Mouse (Mus musculus) liver, adult (tissue): ENCODE results near the gene Agpat2.

ENCODE experiments used
- GATA4 ChIP-seq: IDR thresholded peaks from 2 replicates; pipeline ENCODE4 v1.6.1; 2014; ENCODE audit warnings: mild to moderate bottlenecking, low read length; ENCODE audit not compliant: insufficient replicate concordance

Gene Agpat2

DNA sequence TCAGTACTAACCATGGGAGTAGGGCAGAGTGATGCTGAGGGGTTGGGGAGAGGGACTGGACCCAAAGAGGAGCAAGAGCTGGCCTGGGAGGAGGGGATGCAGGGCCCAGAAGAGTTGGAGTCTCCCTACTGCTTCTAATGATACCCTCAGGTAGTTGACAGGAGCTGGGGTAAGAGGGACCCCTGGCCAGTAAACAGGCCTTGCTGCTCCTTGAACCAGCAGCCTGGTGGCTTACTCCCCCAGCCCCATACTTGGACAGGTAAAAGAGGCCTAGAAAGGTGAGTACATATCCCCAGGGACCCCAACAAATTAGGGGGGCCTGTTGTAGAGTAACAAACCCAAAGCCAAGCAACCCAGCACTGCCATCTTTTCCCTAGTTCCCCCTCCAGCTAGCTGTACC is 4.6 kb upstream of the Agpat2 start:
- no peak for TF ChIP-seq GATA4

- no peak for TF ChIP-seq GATA4
Observed at GRCm38 (mm10) chr2:26607056-26607910, 3.1 kb upstream of the Agpat2 start.

DNA sequence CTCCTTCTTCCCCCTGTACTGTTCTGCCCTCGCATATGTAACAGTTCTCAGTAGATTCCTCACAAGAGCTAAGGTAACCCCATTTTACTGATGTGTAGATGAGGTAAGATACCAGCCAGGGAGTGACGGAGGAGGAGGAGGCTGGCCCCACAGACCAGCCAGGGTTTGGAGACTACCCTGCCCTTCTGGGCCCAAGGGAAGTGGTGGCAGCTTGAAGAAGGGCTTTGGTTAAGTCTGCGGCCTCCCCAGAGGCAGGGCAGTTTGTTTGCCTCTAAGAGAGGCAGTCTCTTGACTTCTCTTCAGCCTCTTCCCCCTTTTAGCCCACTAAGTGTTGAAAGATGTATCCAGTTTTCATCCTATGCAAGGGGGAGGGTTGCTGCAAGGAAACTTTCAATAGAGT is 2.4 kb upstream of the Agpat2 start:
- no peak for TF ChIP-seq GATA4

DNA sequence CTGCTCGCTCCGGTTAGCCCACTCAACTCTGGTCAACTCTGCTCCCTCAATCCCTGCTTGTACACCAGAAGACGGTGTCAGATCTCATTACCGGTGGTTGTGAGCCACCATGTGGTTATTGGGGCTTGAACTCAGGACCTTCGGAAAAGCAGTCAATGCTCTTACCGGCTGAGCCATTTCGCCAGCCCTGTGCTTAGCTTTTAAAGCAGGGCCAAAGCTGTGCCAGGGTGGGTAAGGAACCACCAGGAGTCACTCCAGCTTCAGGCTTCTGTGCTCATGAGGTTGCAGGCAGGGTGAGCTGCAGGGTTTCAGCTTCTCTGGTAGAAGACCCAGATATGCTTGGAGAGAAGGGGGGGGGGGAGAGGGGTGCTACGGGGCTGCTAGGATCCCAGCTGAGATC is 1.1 kb upstream of the Agpat2 start:
- TF ChIP-seq GATA4: no peak

DNA sequence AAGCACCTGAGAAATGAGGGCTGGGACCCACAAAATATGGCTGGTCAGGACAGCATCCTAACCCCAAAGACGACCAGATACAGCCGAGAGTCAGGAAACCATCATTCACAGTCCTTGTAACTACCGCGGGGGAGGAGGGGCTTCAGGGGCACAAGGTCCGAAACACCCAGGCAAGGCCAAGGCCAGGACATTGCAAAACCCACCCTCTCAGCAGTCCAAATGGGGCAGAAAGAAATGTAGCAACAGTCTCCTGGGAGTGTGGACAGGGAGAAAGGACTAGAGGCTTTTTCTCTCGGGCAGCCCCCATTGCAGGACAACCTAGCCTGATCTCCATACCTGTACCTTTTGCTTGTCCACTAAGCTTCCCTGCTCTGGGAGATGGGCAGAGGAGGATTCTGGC is 1.1 kb downstream of the Agpat2 start:
- TF ChIP-seq GATA4: no peak

- TF ChIP-seq GATA4: no peak
Observed at GRCm38 (mm10) chr2:26602631-26603030, 1.6 kb downstream of the Agpat2 start.

- TF ChIP-seq GATA4: no peak
Observed at GRCm38 (mm10) chr2:26601595-26601994, 2.6 kb downstream of the Agpat2 start.

DNA sequence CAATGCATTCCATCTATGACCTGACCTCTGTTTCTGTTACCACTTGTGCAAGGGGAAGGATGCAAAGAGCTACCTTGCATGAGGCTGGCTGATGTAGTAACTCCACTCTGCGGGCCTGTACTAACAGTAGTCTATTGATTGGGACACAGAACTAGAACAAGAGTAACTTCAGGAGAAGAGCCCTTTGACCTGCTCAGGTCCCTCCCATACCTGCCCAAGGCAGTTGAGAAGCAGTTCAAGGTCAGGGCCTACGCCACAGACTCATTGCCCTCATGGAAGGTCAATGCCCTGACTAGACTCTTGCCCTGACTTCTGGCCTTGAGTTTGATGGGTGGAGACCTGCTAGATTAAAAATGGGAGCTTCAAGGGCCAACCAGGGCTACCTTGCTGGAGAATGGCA is 3.6 kb downstream of the Agpat2 start:
- TF ChIP-seq GATA4: no peak; the same call in 1 of the 2 replicates

- TF ChIP-seq GATA4: no peak
Observed at GRCm38 (mm10) chr2:26599965-26600364, 4.3 kb downstream of the Agpat2 start.

- TF ChIP-seq GATA4: no peak
Observed at GRCm38 (mm10) chr2:26598462-26598861, 5.8 kb downstream of the Agpat2 start.

GRCm38 (mm10) chr2:26597810-26598209 is 6.4 kb downstream of the Agpat2 start:
- no peak for TF ChIP-seq GATA4

- TF ChIP-seq GATA4: no peak
Observed at GRCm38 (mm10) chr2:26596898-26597297, 7.3 kb downstream of the Agpat2 start.

GRCm38 (mm10) chr2:26595725-26596435 is 8.3 kb downstream of the Agpat2 start:
- TF ChIP-seq GATA4: no peak

DNA sequence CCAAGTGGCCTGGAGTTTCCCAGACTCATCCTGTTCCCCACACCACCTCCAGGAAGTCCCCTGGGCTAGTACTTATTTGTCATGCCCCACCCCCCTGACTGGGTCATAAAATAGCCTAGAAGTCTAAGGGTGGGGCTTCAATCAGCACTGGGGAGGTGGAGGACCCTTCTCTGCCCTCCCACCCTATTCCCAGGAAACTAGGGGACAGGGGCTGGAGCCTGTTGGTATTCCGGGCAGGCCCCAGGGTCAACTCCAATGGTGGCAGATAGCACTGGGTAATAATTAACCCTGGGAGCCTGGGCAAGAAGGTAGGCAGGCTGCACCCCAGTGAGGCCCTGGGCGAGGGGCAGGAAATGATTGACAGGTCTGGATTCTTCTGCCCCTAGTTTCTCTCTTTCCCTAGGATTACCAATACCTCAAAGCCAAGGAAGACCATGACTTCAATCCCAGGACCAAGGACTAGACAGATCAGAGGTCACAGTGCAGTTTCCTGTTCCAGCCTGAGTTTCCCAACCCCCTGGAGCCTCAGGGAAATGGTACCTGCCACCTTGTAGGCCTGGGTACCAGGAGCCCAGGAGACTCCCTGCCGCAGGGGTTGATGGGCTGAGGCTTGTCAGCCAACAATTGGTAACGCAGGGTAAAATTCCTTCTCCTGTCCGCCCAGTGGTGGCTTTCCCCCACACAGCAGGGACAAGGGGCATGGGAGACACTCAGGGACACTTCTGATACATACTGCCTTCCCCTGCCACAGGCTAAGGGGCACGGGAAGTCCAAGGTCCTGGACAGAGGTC is 9.1 kb downstream of the Agpat2 start:
- 0 out of 2 replicates have a peak, but pooled peaks have one; percentile 24 for TF ChIP-seq GATA4

- TF ChIP-seq GATA4: no peak
Observed at GRCm38 (mm10) chr2:26594461-26594933, 9.7 kb downstream of the Agpat2 start.
